Comparison of ENCODE assay signal across 8 mouse cellular contexts in the genomic region with DNA sequence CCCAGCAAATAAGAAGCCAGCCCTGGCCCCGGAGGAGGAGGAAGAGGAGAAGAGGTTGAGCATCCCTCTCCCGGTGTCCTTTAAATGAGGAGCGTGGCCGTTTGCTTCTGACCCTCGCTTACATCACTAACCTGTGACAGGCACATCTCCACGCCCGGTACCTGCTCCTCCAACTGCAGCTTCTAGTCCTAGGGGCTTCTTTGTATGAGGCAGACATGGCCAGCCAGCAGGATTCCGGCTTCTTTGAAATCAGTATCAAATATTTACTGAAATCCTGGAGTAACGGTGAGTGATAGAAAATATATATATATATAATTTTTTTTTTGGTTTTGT.
A peak's percentile ranks its signal among the peaks of the same experiment; 100 is the strongest.
DNase-seq lines count a peak whose midpoint lies in the region; ATAC-seq and TF ChIP-seq lines count a peak whose summit lies in the region.

No protein-coding gene starts in this region.

- TF ChIP-seq EP300 in heart, postnatal 0 days (IDR thresholded peaks at IDR 0.05; ENCODE audit: low read depth), result no peak

- peaks cover 24% of the 10 kb centered on the region for H3K4me1 ChIP-seq in heart, postnatal 0 days (ENCODE audit: control insufficient read depth, insufficient read depth)
- H3K4me1 ChIP-seq in embryonic facial prominence, embryonic 13.5 days, result peaks cover 33% of the 10 kb centered on the region
- H3K4me1 ChIP-seq in midbrain, embryonic 15.5 days, result peaks cover 40% of the 10 kb centered on the region

- H3K36me3 ChIP-seq in heart, postnatal 0 days (replicated peaks; ENCODE audit: control insufficient read depth, insufficient read depth, low read length), result no peaks in the 10 kb centered on the region
- no peaks in the 10 kb centered on the region for H3K36me3 ChIP-seq in embryonic facial prominence, embryonic 13.5 days
- no peaks in the 10 kb centered on the region for H3K36me3 ChIP-seq in midbrain, embryonic 15.5 days (replicated peaks)

- no peaks in the 10 kb centered on the region for H3K27me3 ChIP-seq in heart, postnatal 0 days (ENCODE audit: control insufficient read depth, insufficient read depth, low read length)
- H3K27me3 ChIP-seq in embryonic facial prominence, embryonic 13.5 days, result no peaks in the 10 kb centered on the region; the same call in 1 of the 2 replicates
- H3K27me3 ChIP-seq in midbrain, embryonic 15.5 days (replicated peaks), result no peaks in the 10 kb centered on the region

- ATAC-seq in heart, postnatal 0 days (ENCODE audit: insufficient read depth, low read depth), result no peak
- 0 out of 2 replicates have a peak, but pooled peaks have one; percentile 39 for ATAC-seq in embryonic facial prominence, embryonic 13.5 days (ENCODE audit: insufficient number of reproducible peaks, insufficient read depth, low FRiP score, low TSS enrichment, low read depth)
- ATAC-seq in inflammation-experienced regulatory T-cells, adult 6 months, result peak; percentile 16
- ATAC-seq in midbrain, embryonic 15.5 days (replicated peaks), result peak; percentile 73
- ATAC-seq in megakaryocyte-erythroid progenitor cell, adult 5-6 weeks (replicated peaks; ENCODE audit: low FRiP score, low TSS enrichment, poor library complexity, severe bottlenecking), result no peak
- no peak; the same call in 1 of the 2 replicates for ATAC-seq in cerebellum, adult (ENCODE audit: insufficient number of reproducible peaks, low FRiP score, low TSS enrichment)

- peak overlapping the region; percentile 74 for H3K4me2 ChIP-seq in heart, postnatal 0 days (ENCODE audit: low read depth, low read length)
- peak overlapping the region; percentile 88 for H3K4me2 ChIP-seq in embryonic facial prominence, embryonic 13.5 days
- H3K4me2 ChIP-seq in midbrain, embryonic 15.5 days, result peak overlapping the region; percentile 51

- no peak for DNase-seq in heart, postnatal 0 days (ENCODE audit: low spot score)
- no peak for DNase-seq in heart, postnatal 10 days
- no peak for DNase-seq in gastrocnemius, postnatal 25 days

- no peaks in the 10 kb centered on the region for H3K9me3 ChIP-seq in heart, postnatal 0 days (replicated peaks; ENCODE audit: control insufficient read depth, low read length)
- no peaks in the 10 kb centered on the region for H3K9me3 ChIP-seq in embryonic facial prominence, embryonic 13.5 days
- H3K9me3 ChIP-seq in midbrain, embryonic 15.5 days, result no peaks in the 10 kb centered on the region

- H3K9ac ChIP-seq in heart, postnatal 0 days (replicated peaks; ENCODE audit: low read depth, low read length), result peak overlapping the region; percentile 56; the same call in 1 of the 2 replicates
- peak overlapping the region; percentile 67 for H3K9ac ChIP-seq in embryonic facial prominence, embryonic 13.5 days
- peak overlapping the region; percentile 52 for H3K9ac ChIP-seq in midbrain, embryonic 15.5 days

- no peak for TF ChIP-seq CTCF in heart, postnatal 0 days (IDR thresholded peaks at IDR 0.05; ENCODE audit: low read depth)

- H3K4me3 ChIP-seq in heart, postnatal 0 days (ENCODE audit: low read depth, low read length), result peak overlapping the region; percentile 47
- H3K4me3 ChIP-seq in embryonic facial prominence, embryonic 13.5 days, result peak overlapping the region; percentile 52
- H3K4me3 ChIP-seq in midbrain, embryonic 15.5 days, result peak overlapping the region; percentile 63

- intact Hi-C loops in heart, postnatal 10 days (cut with DNase I), result no loop called here

- H3K27ac ChIP-seq in heart, postnatal 0 days (ENCODE audit: low read depth), result peak overlapping the region; percentile 56
- H3K27ac ChIP-seq in embryonic facial prominence, embryonic 13.5 days, result peak overlapping the region; percentile 72
- peak overlapping the region; percentile 97 for H3K27ac ChIP-seq in midbrain, embryonic 15.5 days

- WGBS in heart, postnatal 0 days, result 37% methylated on average over 9 of the region's 9 CpGs
- 22% methylated on average over 9 of the region's 9 CpGs for WGBS in embryonic facial prominence, embryonic 13.5 days
- 12% methylated on average over 9 of the region's 9 CpGs for WGBS in midbrain, embryonic 15.5 days

Comparison
In these comparisons a context has a peak if more than half of its experiments do, and no peak if none do; other contexts are left out.
1. ATAC-seq: peak in embryonic facial prominence, embryonic 13.5 days (single experiment), inflammation-experienced regulatory T-cells, adult 6 months (single experiment) and midbrain, embryonic 15.5 days (single experiment); none in heart, postnatal 0 days (single experiment), megakaryocyte-erythroid progenitor cell, adult 5-6 weeks (single experiment) and cerebellum, adult (single experiment).
2. Peak in every context shown above with its lines, with median percentiles within 50 percentile points of each other: H3K27ac ChIP-seq, H3K4me2 ChIP-seq, H3K4me3 ChIP-seq and H3K9ac ChIP-seq.